Mouse (Mus musculus): ENCODE measurements around the gene Tbx6. TPM values are rescaled to one million over a fixed set of nuclear protein-coding genes. Genes with fewer than 3 reads are reported as not detected.

Tbx6 gene
- polyA plus RNA-seq, 1 experiment from 2014 or later, result 0.79 TPM

DNA sequence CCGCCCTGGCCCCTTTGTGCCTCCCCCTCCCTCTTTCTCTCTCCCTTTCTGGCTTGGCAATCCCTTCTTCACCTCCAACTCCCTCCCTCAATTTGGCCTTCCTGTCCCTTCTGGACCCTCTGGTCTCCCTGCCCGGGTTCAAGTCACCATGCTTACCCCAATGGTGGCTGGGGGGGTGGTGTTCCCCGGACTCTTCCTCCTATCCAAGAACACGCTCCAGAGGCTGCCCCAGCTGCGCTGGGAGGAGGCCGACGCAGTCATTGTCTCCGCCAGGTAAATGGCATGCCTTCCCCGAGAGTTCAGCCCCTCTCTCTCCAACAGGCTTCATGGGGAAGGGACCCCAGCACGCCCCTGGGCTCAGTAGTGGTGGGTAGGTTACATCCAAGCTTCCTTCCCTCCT is 42.7 kb downstream of the Tbx6 start:
- Histone ChIP-seq H3K4me2 (replicated peaks; ENCODE audit: low read depth, low read length) (peak overlapping the region; percentile 83), H3K27ac (ENCODE audit: low read depth, low read length) (peak overlapping the region; percentile 79; the same call in 1 of the 2 replicates), H3K36me3 (ENCODE audit: control insufficient read depth, insufficient read depth, low read length) (no peaks in the 10 kb centered on the region), H3K4me1 (replicated peaks; ENCODE audit: control insufficient read depth, insufficient read depth, low read length) (no peaks in the 10 kb centered on the region; the same call in 1 of the 2 replicates), H3K4me3 (ENCODE audit: low read depth, low read length) (peak overlapping the region; percentile 56), H3K27me3 (ENCODE audit: control insufficient read depth, insufficient read depth, low read length) (no peaks in the 10 kb centered on the region; the same call in 1 of the 2 replicates), H3K9ac (ENCODE audit: low read depth, low read length) (peak overlapping the region; percentile 76), H3K9me3 (ENCODE audit: control insufficient read depth, low read length) (no peaks in the 10 kb centered on the region)
- 9% methylated on average over 10 of the region's 10 CpGs for WGBS
- DNase-seq (ENCODE audit: low spot score), result peak; percentile 35
- peak; percentile 15; the same call in 1 of the 2 replicates for ATAC-seq (ENCODE audit: low FRiP score)

DNA sequence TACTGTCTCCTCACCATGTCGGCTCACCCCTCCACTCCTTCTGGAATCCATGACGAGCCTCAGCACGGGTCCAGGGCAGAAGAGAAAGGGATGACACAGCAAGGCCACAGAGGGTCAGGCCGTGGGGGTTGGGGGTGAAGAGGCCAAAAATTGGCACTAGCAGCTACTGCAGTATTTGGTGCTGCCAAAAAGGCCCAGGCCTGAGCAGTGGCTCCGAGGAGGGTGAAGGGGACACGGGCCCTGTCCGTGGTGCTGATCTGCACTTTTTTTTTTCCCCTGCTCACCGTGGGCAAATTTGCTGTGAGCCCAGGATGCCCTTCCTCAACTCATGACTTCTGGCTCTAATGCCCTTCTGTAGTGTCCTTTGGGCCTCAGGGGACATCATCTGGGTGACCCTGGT is 44.1 kb downstream of the Tbx6 start:
- Histone ChIP-seq H3K27me3 (ENCODE audit: control insufficient read depth, insufficient read depth, low read length) (no peaks in the 10 kb centered on the region; the same call in 1 of the 2 replicates), H3K36me3 (ENCODE audit: control insufficient read depth, insufficient read depth, low read length) (no peaks in the 10 kb centered on the region), H3K4me3 (ENCODE audit: low read depth, low read length) (no peak overlapping the region), H3K9ac (ENCODE audit: low read depth, low read length) (no peak overlapping the region), H3K9me3 (ENCODE audit: control insufficient read depth, low read length) (no peaks in the 10 kb centered on the region), H3K27ac (ENCODE audit: low read depth, low read length) (no peak overlapping the region), H3K4me2 (replicated peaks; ENCODE audit: low read depth, low read length) (no peak overlapping the region), H3K4me1 (replicated peaks; ENCODE audit: control insufficient read depth, insufficient read depth, low read length) (no peaks in the 10 kb centered on the region; the same call in 1 of the 2 replicates)
- DNase-seq (ENCODE audit: low spot score), result peak; percentile 53
- WGBS, result 18% methylated on average over 8 of the region's 8 CpGs
- no peak for ATAC-seq (ENCODE audit: low FRiP score)

DNA sequence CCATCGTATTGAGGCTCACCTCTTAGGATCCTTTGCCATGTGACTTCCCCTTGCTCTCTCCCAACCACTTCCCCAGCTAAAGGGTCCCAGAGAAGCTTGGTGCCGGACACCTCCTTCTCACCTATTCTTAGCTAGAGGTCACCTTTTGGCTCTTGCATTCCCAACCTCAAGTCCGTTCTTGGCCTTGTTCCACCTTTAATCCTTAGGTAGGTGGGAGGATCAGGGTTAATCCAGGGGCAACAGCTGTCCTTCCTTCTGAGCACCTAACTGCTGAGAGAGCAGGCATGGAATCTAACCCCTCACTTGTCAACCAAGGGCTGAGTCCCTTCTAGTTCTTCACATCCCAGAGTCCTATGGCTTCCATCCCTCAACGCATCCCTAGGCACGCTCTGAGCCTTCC is 44.7 kb downstream of the Tbx6 start:
- DNase-seq (ENCODE audit: low spot score), result no peak
- Histone ChIP-seq H3K27ac (ENCODE audit: low read depth, low read length) (no peak overlapping the region), H3K4me1 (replicated peaks; ENCODE audit: control insufficient read depth, insufficient read depth, low read length) (no peaks in the 10 kb centered on the region; the same call in 1 of the 2 replicates), H3K9ac (ENCODE audit: low read depth, low read length) (no peak overlapping the region), H3K4me3 (ENCODE audit: low read depth, low read length) (no peak overlapping the region), H3K9me3 (ENCODE audit: control insufficient read depth, low read length) (no peaks in the 10 kb centered on the region), H3K27me3 (ENCODE audit: control insufficient read depth, insufficient read depth, low read length) (no peaks in the 10 kb centered on the region; the same call in 1 of the 2 replicates), H3K4me2 (replicated peaks; ENCODE audit: low read depth, low read length) (no peak overlapping the region), H3K36me3 (ENCODE audit: control insufficient read depth, insufficient read depth, low read length) (no peaks in the 10 kb centered on the region)
- 84% methylated on average over 5 of the region's 5 CpGs for WGBS
- ATAC-seq (ENCODE audit: low FRiP score), result no peak

DNA sequence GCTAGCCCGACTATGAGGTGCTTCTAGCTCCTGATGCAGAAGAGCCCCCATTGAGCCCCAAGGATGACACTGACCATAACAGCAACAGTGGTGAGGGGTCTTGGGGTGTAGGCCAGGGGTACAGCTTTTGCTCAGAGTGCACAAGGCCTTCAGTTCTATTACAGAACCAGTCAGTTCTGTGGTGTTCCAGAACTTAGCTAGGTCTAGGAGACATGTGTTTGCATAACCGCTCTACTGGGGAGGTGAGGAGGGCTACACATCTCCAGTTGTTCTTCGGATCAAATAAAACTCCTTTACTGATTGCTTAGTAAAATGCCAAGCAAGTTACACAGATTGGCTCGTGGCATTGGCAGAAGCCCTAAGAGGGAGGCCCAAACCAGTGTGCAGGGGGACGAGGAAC is 50.3 kb downstream of the Tbx6 start, which contains the start of gene 4930451I11Rik:
TSS of gene 4930451I11Rik (minus strand) at position 101 of the 400 bp plus-strand sequence.
- no peak within 1 kb of the TSS for H3K27ac ChIP-seq (ENCODE audit: low read depth, low read length)
- 0 out of 2 replicates have a peak within 1 kb of the TSS, but pooled peaks have one; percentile 15 for H3K9ac ChIP-seq (ENCODE audit: low read depth, low read length)

DNA sequence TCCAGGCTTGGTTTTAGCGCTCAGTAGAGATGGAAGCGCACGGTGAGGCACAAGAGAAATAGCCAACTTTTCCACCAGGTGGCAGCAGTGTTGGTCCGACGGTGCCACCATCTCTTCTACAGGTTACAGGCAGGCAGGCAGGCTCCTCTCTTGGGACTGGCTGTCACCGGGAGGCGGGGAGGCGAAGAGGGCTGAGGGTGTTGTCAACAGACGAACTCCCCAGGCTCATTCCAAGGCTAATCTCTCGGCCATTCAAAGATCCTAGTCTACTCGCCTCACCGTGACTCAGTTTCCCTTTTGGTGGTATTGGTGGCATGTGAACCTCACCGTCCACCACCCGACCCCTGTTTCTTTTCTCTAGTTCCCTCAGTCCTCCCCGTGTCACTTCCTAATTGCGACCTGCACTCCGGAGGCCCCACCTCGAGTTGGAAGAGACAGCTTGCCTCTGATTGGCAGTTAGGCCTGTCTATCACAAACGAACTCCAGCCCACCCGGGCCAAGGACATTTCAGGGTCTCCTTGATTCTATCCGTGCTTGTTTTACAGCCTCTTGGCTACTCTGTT is 50.8 kb downstream of the Tbx6 start:
- Histone ChIP-seq H3K36me3 (ENCODE audit: control insufficient read depth, insufficient read depth, low read length) (no peaks in the 10 kb centered on the region), H3K27ac (ENCODE audit: low read depth, low read length) (no peak overlapping the region), H3K27me3 (ENCODE audit: control insufficient read depth, insufficient read depth, low read length) (no peaks in the 10 kb centered on the region), H3K9me3 (ENCODE audit: control insufficient read depth, low read length) (no peaks in the 10 kb centered on the region), H3K4me1 (replicated peaks; ENCODE audit: control insufficient read depth, insufficient read depth, low read length) (no peaks in the 10 kb centered on the region), H3K9ac (ENCODE audit: low read depth, low read length) (0 out of 2 replicates have a peak overlapping the region, but pooled peaks have one; percentile 15), H3K4me3 (ENCODE audit: low read depth, low read length) (peak overlapping the region; percentile 28), H3K4me2 (replicated peaks; ENCODE audit: low read depth, low read length) (peak overlapping the region; percentile 44)
- peak; percentile 88 for DNase-seq (ENCODE audit: low spot score)
- WGBS, result under 1% methylated on average over 21 of the region's 21 CpGs
- ATAC-seq (ENCODE audit: low FRiP score), result peak; percentile 78

More for the DNA sequence above, 50.3 kb downstream of the Tbx6 start, which contains the start of gene 4930451I11Rik:
- Histone ChIP-seq H3K36me3 (ENCODE audit: control insufficient read depth, insufficient read depth, low read length) (no peaks in the 10 kb centered on the region), H3K4me2 (replicated peaks; ENCODE audit: low read depth, low read length) (peak within 1 kb of the TSS; percentile 44), H3K27me3 (ENCODE audit: control insufficient read depth, insufficient read depth, low read length) (no peaks in the 10 kb centered on the region), H3K4me3 (ENCODE audit: low read depth, low read length) (peak within 1 kb of the TSS; percentile 28), H3K9me3 (ENCODE audit: control insufficient read depth, low read length) (no peaks in the 10 kb centered on the region), H3K4me1 (replicated peaks; ENCODE audit: control insufficient read depth, insufficient read depth, low read length) (no peaks in the 10 kb centered on the region)
- 61% methylated on average over 5 of the region's 5 CpGs for WGBS
- ATAC-seq (ENCODE audit: low FRiP score) (no peak), DNase-seq (ENCODE audit: low spot score) (no peak)

DNA sequence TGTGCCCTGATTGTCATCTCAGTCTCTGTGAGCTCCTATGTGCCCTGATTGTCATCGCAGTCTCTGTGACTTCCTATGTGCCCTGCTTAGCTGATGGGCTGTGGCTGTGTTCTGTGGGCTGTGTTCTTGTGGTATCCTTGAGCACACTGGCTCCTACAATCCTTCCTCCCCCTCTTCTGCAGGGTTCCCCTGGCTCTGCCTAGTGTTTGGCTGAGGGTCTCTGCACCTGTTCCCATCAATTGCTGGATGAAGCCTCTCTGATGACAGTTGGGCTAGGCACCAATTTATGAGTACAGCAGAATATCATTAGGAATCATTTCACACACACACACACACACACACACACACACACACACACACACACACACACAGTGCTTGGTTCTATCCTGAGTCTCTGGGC is 52.0 kb downstream of the Tbx6 start:
- Histone ChIP-seq H3K27ac (ENCODE audit: low read depth, low read length) (no peak overlapping the region), H3K4me3 (ENCODE audit: low read depth, low read length) (no peak overlapping the region), H3K4me1 (replicated peaks; ENCODE audit: control insufficient read depth, insufficient read depth, low read length) (no peaks in the 10 kb centered on the region), H3K9me3 (ENCODE audit: control insufficient read depth, low read length) (no peaks in the 10 kb centered on the region), H3K4me2 (replicated peaks; ENCODE audit: low read depth, low read length) (no peak overlapping the region), H3K27me3 (ENCODE audit: control insufficient read depth, insufficient read depth, low read length) (no peaks in the 10 kb centered on the region), H3K9ac (ENCODE audit: low read depth, low read length) (no peak overlapping the region), H3K36me3 (ENCODE audit: control insufficient read depth, insufficient read depth, low read length) (no peaks in the 10 kb centered on the region)
- ATAC-seq (ENCODE audit: low FRiP score) (no peak), DNase-seq (ENCODE audit: low spot score) (no peak)
- 100% methylated on average over 1 of the region's 1 CpGs for WGBS

Other genes starting within 250 kb of the Tbx6 start
- gene Eif3c, start 215.1 kb upstream of the Tbx6 start, polyA plus RNA-seq (2014; fragmentation: Nextera tagmentation; extraction: Ambion mirVana), result 187 and 194 TPM in 2 replicates
- 0.35 and 0.71 TPM in 2 replicates for gene Apobr, start 196.5 kb upstream of the Tbx6 start, polyA plus RNA-seq (2014; fragmentation: Nextera tagmentation; extraction: Ambion mirVana)
- 25.5 and 26.7 TPM in 2 replicates for gene Cln3, start 195.7 kb upstream of the Tbx6 start, polyA plus RNA-seq (2014; fragmentation: Nextera tagmentation; extraction: Ambion mirVana)
- not detected in 2 replicates for gene Il27, start 186.5 kb upstream of the Tbx6 start, polyA plus RNA-seq (2014; fragmentation: Nextera tagmentation; extraction: Ambion mirVana)
- gene Nupr1, start 150.6 kb upstream of the Tbx6 start, polyA plus RNA-seq (2014; fragmentation: Nextera tagmentation; extraction: Ambion mirVana), result 1.3 and 2.4 TPM in 2 replicates
- gene Sgf29, start 132.2 kb upstream of the Tbx6 start, polyA plus RNA-seq (2014; fragmentation: Nextera tagmentation; extraction: Ambion mirVana), result 44.8 and 49.3 TPM in 2 replicates
- 0.25 and 0.52 TPM in 2 replicates for gene Sult1a1, start 105.1 kb upstream of the Tbx6 start, polyA plus RNA-seq (2014; fragmentation: Nextera tagmentation; extraction: Ambion mirVana)
- gene Bola2, start 86.1 kb upstream of the Tbx6 start, polyA plus RNA-seq (2014; fragmentation: Nextera tagmentation; extraction: Ambion mirVana), result 164 and 176 TPM in 2 replicates
- gene Slx1b, start 85.7 kb upstream of the Tbx6 start, polyA plus RNA-seq (2014; fragmentation: Nextera tagmentation; extraction: Ambion mirVana), result 9.8 and 10.7 TPM in 2 replicates
- gene Coro1a, start 73.7 kb upstream of the Tbx6 start, polyA plus RNA-seq (2014; fragmentation: Nextera tagmentation; extraction: Ambion mirVana), result 45.3 and 47.8 TPM in 2 replicates
- 47.2 and 51.8 TPM in 2 replicates for gene Mapk3, start 21.9 kb upstream of the Tbx6 start, polyA plus RNA-seq (2014; fragmentation: Nextera tagmentation; extraction: Ambion mirVana)
- gene Gdpd3, start 15.1 kb upstream of the Tbx6 start, polyA plus RNA-seq (2014; fragmentation: Nextera tagmentation; extraction: Ambion mirVana), result 0.97 and 1.4 TPM in 2 replicates
- 114 and 119 TPM in 2 replicates for gene Ypel3, start 4.5 kb upstream of the Tbx6 start, polyA plus RNA-seq (2014; fragmentation: Nextera tagmentation; extraction: Ambion mirVana)
- gene Ppp4c, start 11.0 kb downstream of the Tbx6 start, polyA plus RNA-seq (2014; fragmentation: Nextera tagmentation; extraction: Ambion mirVana), result 313 and 330 TPM in 2 replicates
- 14.6 and 16.3 TPM in 2 replicates for gene Fam57b, start 16.2 kb downstream of the Tbx6 start, polyA plus RNA-seq (2014; fragmentation: Nextera tagmentation; extraction: Ambion mirVana)
- not detected in 2 replicates for gene 4930451I11Rik, start 50.2 kb downstream of the Tbx6 start, polyA plus RNA-seq (2014; fragmentation: Nextera tagmentation; extraction: Ambion mirVana)
- gene Doc2a, start 65.9 kb downstream of the Tbx6 start, polyA plus RNA-seq (2014; fragmentation: Nextera tagmentation; extraction: Ambion mirVana), result 3.4 and 3.7 TPM in 2 replicates
- gene Hirip3, start 80.5 kb downstream of the Tbx6 start, polyA plus RNA-seq (2014; fragmentation: Nextera tagmentation; extraction: Ambion mirVana), result 22.0 and 25.2 TPM in 2 replicates
- 89.3 and 89.4 TPM in 2 replicates for gene Ino80e, start 80.9 kb downstream of the Tbx6 start, polyA plus RNA-seq (2014; fragmentation: Nextera tagmentation; extraction: Ambion mirVana)
- 27.3 and 31.2 TPM in 2 replicates for gene Taok2, start 103.2 kb downstream of the Tbx6 start, polyA plus RNA-seq (2014; fragmentation: Nextera tagmentation; extraction: Ambion mirVana)
- gene Tmem219, start 141.4 kb downstream of the Tbx6 start, polyA plus RNA-seq (2014; fragmentation: Nextera tagmentation; extraction: Ambion mirVana), result 25.3 and 28.6 TPM in 2 replicates
- gene Kctd13, start 147.4 kb downstream of the Tbx6 start, polyA plus RNA-seq (2014; fragmentation: Nextera tagmentation; extraction: Ambion mirVana), result 30.1 and 33.5 TPM in 2 replicates
- gene Asphd1, start 168.1 kb downstream of the Tbx6 start, polyA plus RNA-seq (2014; fragmentation: Nextera tagmentation; extraction: Ambion mirVana), result 0.90 and 0.92 TPM in 2 replicates
- 13.2 and 14.2 TPM in 2 replicates for gene Sez6l2, start 169.1 kb downstream of the Tbx6 start, polyA plus RNA-seq (2014; fragmentation: Nextera tagmentation; extraction: Ambion mirVana)
- 68.9 and 69.5 TPM in 2 replicates for gene Cdipt, start 194.4 kb downstream of the Tbx6 start, polyA plus RNA-seq (2014; fragmentation: Nextera tagmentation; extraction: Ambion mirVana)
- gene Cdiptos, start 194.6 kb downstream of the Tbx6 start, polyA plus RNA-seq (2014; fragmentation: Nextera tagmentation; extraction: Ambion mirVana), result 0.63 and 0.93 TPM in 2 replicates
- 3.4 and 3.5 TPM in 2 replicates for gene Mvp, start 233.1 kb downstream of the Tbx6 start, polyA plus RNA-seq (2014; fragmentation: Nextera tagmentation; extraction: Ambion mirVana)
- gene Pagr1b, start 235.0 kb downstream of the Tbx6 start, polyA plus RNA-seq (2014; fragmentation: Nextera tagmentation; extraction: Ambion mirVana), result not detected in 2 replicates
- 76.1 and 78.5 TPM in 2 replicates for gene Pagr1a, start 235.9 kb downstream of the Tbx6 start, polyA plus RNA-seq (2014; fragmentation: Nextera tagmentation; extraction: Ambion mirVana)
- 50.4 and 53.7 TPM in 2 replicates for gene Gm42742, start 239.6 kb downstream of the Tbx6 start, polyA plus RNA-seq (2014; fragmentation: Nextera tagmentation; extraction: Ambion mirVana)
- gene Prrt2, start 239.7 kb downstream of the Tbx6 start, polyA plus RNA-seq (2014; fragmentation: Nextera tagmentation; extraction: Ambion mirVana), result 7.2 and 7.7 TPM in 2 replicates
- gene Maz, start 245.6 kb downstream of the Tbx6 start, polyA plus RNA-seq (2014; fragmentation: Nextera tagmentation; extraction: Ambion mirVana), result 69.4 and 71.4 TPM in 2 replicates